Mouse (Mus musculus) midbrain, embryonic 15.5 days (tissue): ENCODE measurements around the gene Triobp. TPM values are rescaled to one million over a fixed set of nuclear protein-coding genes. Genes with fewer than 3 reads are reported as not detected.

Source experiments
- ATAC-seq: fragments of 200-750 bp; cut with Nextera tagmentation; replicated peaks from 2 replicates; pipeline ENCODE4 v1.8.0; 2017; ENCODE audit warnings: moderate TSS enrichment
- H3K27ac ChIP-seq: fragments of 300-500 bp; sonication (generic); 2 replicates; pipeline ENCODE4 v1.5.1; 2015; ENCODE audit warnings: mild to moderate bottlenecking, inconsistent platforms
- H3K27me3 ChIP-seq: fragments of 300-500 bp; sonication (generic); replicated peaks from 2 replicates; pipeline ENCODE4 v1.6.1; 2015; ENCODE audit warnings: inconsistent platforms
- H3K36me3 ChIP-seq: fragments of 300-500 bp; sonication (generic); replicated peaks from 2 replicates; pipeline ENCODE4 v1.6.1; 2015; ENCODE audit warnings: inconsistent platforms
- H3K4me1 ChIP-seq: fragments of 300-500 bp; sonication (generic); 2 replicates; pipeline ENCODE4 v1.6.1; 2015; ENCODE audit warnings: inconsistent platforms
- H3K4me2 ChIP-seq: fragments of 300-500 bp; sonication (generic); 2 replicates; pipeline ENCODE4 v1.6.1; 2015; ENCODE audit warnings: inconsistent platforms, mild to moderate bottlenecking, moderate library complexity
- H3K4me3 ChIP-seq: fragments of 300-500 bp; sonication (generic); 2 replicates; pipeline ENCODE4 v1.5.1; 2015; ENCODE audit warnings: mild to moderate bottlenecking, inconsistent platforms
- H3K9ac ChIP-seq: fragments of 300-500 bp; sonication (generic); 2 replicates; pipeline ENCODE4 v1.6.1; 2015; ENCODE audit warnings: mild to moderate bottlenecking, inconsistent platforms
- H3K9me3 ChIP-seq: fragments of 300-500 bp; sonication (generic); 2 replicates; pipeline ENCODE4 v1.6.1; 2016; ENCODE audit warnings: inconsistent platforms
- WGBS: fragments of 180-500 bp; shearing (Covaris S2); methylation state at CpG from one replicate; pipeline ENCODE4 v1.1.7; 2015; ENCODE audit warnings: mixed read lengths; 5-methylcytosine and 5-hydroxymethylcytosine counted together
- polyA plus RNA-seq: library from polyadenylated mRNA; unstranded; fragments of >200 nt; fragmentation: Nextera tagmentation; extraction: Ambion mirVana; gene quantifications from 2 replicates; pipeline ENCODE4 v1.2.1, GENCODE M21; 2015

The Triobp gene
- 51.7 and 55.5 TPM in 2 replicates for polyA plus RNA-seq

DNA sequence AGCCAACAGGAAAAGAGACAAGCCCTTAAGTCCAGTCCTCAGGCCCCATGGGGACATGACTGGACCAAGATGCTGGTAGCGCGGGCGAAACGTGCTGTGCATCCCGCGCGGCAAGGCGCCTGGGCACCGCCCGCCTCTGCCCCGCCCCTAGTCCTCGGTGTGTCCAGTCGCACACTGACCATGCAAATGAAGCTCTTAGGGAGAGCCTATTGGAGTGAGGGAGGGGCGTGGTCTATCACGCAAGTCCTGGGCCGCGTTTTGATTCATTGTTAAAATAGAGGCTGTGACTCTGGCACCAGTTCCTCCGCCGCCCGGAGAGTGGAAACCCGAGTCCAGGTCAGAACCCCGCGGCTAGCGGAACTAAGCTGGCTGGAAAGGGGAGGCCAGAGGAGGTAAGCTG lies at the start of gene Triobp:
Gene Triobp, plus strand, starts transcription at position 68 of the 400 bp plus-strand sequence.
- peak within 1 kb of the TSS; percentile 72 for H3K9ac ChIP-seq
- no peaks in the 10 kb centered on the region for H3K36me3 ChIP-seq
- H3K27me3 ChIP-seq = no peaks in the 10 kb centered on the region; the same call in 1 of the 2 replicates
- whole genome bisulfite sequencing = under 1% methylated on average over 24 of the region's 24 CpGs
- peak within 1 kb of the TSS; percentile 56 for H3K4me2 ChIP-seq
- peak within 1 kb of the TSS; percentile 63 for H3K4me3 ChIP-seq
- H3K27ac ChIP-seq = peak within 1 kb of the TSS; percentile 80
- ATAC-seq = peak; percentile 98
- H3K4me1 ChIP-seq = peaks cover 27% of the 10 kb centered on the region
- H3K9me3 ChIP-seq = no peaks in the 10 kb centered on the region

DNA sequence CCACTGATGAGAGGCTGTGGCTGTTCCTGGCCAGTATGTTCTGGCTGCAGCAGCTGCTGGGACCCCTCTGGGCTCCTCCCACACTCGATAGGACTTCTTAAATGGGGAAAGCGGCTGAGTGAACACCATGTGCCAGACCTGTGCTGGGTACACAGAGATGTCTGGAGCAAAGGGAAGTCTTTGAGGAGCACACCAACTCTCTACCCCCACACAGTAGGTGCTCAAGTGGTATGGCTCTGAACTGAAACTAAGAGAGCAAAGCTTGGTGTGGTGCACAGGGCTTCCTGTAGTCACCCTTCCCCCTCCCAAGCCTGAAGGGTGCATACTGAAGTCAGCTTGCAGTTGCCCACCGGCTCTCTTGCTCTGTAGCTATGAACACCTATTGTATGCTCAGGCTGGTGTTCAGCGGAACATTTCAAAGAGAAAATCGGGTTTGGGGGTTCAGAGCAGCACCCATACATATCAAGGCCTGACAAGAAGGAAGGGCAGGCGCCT lies 49.0 kb upstream of the Triobp start:
- ATAC-seq = no peak
- WGBS = 54% methylated on average over 6 of the region's 6 CpGs

DNA sequence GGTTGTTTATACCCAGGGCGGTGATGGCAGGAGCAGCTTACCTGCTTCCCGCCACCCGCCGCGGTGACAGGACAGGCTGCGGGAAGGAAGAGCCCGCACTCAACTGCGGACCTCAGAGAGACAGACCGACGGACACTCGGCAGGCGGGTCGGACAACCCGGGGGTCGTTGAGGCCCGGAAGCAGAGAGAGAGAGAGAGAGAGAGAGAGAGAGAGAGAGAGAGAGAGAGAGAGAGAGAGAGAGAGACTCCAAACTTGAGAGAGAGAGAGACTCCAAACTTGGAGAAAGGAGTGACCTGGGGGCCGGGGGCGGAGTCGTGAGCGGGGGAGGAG lies 48.1 kb upstream of the Triobp start, which contains the start of gene Gm49510:
Gene Gm49510, plus strand, starts transcription at position 259 of the 331 bp plus-strand sequence.
- Histone ChIP-seq H3K9ac (peak within 1 kb of the TSS; percentile 58), H3K4me1 (peaks cover 18% of the 10 kb centered on the region), H3K4me3 (peak within 1 kb of the TSS; percentile 49), H3K4me2 (peak within 1 kb of the TSS; percentile 97), H3K9me3 (no peaks in the 10 kb centered on the region), H3K27me3 (peaks cover 28% of the 10 kb centered on the region), H3K27ac (no peak within 1 kb of the TSS), H3K36me3 (no peaks in the 10 kb centered on the region)
- no peak for ATAC-seq
- WGBS = 2% methylated on average over 20 of the region's 20 CpGs

More for the DNA sequence above, 49.0 kb upstream of the Triobp start:
- no peak overlapping the region for H3K4me2 ChIP-seq
- H3K9ac ChIP-seq = no peak overlapping the region
- no peaks in the 10 kb centered on the region for H3K36me3 ChIP-seq
- H3K4me1 ChIP-seq = peaks cover 18% of the 10 kb centered on the region
- no peak overlapping the region for H3K27ac ChIP-seq
- no peak overlapping the region for H3K4me3 ChIP-seq
- peaks cover 28% of the 10 kb centered on the region for H3K27me3 ChIP-seq
- H3K9me3 ChIP-seq = no peaks in the 10 kb centered on the region

DNA sequence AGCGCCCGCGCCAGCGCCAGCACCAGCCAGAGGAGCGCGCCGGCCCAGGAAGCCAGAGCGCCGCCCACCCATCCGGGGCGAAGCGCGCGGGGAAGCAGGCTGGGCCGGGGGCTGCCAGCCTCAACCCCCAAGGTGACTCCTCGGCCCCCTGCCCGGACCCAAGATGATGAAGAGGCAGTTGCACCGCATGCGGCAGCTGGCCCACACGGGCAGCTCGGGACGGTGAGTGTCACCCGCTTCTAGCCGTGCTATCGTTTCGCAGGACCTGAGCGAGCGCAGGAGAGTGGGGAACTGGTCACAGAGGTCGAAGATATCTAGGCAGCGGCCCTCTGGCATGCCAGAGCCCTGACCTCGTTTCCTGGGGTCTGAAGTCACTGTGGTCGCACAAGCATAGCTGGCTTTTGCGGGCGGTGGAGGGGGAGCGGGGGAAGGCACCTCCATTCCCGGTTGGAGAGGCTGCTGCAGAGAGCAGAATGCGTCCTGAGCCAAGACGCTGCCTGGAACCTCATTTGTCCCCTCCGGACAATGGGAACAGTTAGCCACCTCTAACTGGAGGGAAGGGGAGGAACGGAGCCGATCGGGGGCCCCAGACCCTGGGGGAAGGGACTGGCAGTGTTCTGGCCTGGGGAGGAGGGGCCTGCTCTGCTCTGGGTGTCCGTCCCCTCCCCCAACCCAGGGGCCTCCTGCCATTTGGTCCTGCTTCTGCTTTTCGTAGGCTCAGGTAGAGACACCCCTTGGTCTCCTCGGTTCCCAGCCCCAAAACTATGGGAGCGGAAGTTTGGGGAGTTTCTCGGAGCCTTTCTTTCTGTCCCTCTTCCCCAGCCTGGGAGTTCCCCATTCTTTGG lies 47.6 kb upstream of the Triobp start, which contains the start of gene Sh3bp1:
Gene Sh3bp1, plus strand, starts transcription at position 29 of the 845 bp plus-strand sequence.
- Histone ChIP-seq H3K27ac (no peak within 1 kb of the TSS), H3K36me3 (no peaks in the 10 kb centered on the region), H3K9ac (peak within 1 kb of the TSS; percentile 58), H3K4me3 (peak within 1 kb of the TSS; percentile 49), H3K4me1 (peaks cover 18% of the 10 kb centered on the region), H3K27me3 (peaks cover 28% of the 10 kb centered on the region), H3K9me3 (no peaks in the 10 kb centered on the region), H3K4me2 (peak within 1 kb of the TSS; percentile 97)
- ATAC-seq = no peak; the same call in 1 of the 2 replicates
- 2% methylated on average over 47 of the region's 47 CpGs for WGBS

DNA sequence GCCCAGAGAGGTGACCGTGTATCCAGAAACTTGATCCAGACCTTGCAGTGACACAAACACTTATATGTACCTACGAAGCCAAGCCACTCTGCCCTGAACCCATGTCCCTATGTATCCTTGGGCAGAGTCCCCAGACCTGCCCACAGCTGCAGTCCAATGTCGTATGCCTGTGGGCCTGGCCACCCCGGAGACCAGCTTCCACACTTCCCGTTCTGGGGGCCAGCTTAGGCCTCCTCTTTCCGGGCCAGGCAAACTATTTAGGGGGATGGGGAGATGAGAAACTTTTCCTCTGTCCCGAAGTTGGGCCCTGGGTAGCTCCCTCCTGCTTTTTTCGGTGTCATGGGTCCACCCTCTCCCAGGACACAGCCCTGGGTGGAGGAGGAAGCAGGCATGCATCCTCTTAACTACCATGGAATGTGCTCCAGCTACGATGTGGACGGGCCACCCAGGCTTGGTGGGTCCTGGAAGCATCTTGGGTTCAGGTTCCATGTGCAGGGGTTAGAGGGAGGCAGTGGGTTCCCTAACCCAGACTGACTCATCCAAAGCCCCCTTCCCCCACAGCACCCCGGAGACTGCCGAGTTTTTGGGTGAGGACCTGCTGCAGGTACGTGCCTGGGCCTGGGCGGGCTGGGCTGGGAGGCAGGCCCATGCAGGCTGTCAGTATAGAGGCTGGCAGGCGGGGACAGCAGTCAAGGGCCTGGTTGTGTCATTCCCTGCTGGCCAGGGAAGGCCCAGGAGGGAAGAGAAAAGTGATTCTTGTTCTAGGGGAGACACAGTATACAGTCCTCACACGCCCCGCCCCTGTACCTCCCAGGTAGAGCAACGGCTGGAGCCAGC lies 46.7 kb upstream of the Triobp start:
- 27% methylated on average over 18 of the region's 18 CpGs for WGBS
- Histone ChIP-seq H3K27ac (no peak overlapping the region), H3K4me2 (peak overlapping the region; percentile 97), H3K36me3 (no peaks in the 10 kb centered on the region), H3K9me3 (no peaks in the 10 kb centered on the region), H3K4me3 (peak overlapping the region; percentile 49; the same call in 1 of the 2 replicates), H3K9ac (no peak overlapping the region; the same call in 1 of the 2 replicates), H3K4me1 (peaks cover 18% of the 10 kb centered on the region), H3K27me3 (peaks cover 28% of the 10 kb centered on the region)
- ATAC-seq = no peak

DNA sequence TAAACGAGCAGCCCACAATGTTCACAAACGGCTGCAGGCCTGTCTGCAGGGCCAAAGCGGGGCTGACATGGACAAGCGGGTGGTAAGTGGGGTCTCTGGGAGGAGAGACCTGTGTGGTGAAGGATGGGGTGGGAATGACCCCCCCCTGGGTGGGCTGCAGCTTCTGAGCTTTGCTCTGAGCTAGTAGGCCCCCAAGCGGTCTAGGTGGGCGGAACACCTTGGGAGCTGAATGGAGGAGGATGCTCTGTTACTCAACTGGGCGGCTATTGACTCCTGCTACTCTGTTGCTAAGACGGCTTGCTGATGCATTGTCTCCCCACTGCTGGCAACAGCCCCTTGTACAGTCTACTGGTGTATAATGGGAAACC lies 46.1 kb upstream of the Triobp start:
- ATAC-seq = no peak
- peaks cover 18% of the 10 kb centered on the region for H3K4me1 ChIP-seq
- no peaks in the 10 kb centered on the region for H3K36me3 ChIP-seq
- WGBS = 46% methylated on average over 8 of the region's 8 CpGs
- no peak overlapping the region for H3K4me3 ChIP-seq
- no peak overlapping the region for H3K9ac ChIP-seq
- no peak overlapping the region for H3K27ac ChIP-seq
- H3K4me2 ChIP-seq = no peak overlapping the region
- H3K27me3 ChIP-seq = peaks cover 28% of the 10 kb centered on the region
- no peaks in the 10 kb centered on the region for H3K9me3 ChIP-seq

DNA sequence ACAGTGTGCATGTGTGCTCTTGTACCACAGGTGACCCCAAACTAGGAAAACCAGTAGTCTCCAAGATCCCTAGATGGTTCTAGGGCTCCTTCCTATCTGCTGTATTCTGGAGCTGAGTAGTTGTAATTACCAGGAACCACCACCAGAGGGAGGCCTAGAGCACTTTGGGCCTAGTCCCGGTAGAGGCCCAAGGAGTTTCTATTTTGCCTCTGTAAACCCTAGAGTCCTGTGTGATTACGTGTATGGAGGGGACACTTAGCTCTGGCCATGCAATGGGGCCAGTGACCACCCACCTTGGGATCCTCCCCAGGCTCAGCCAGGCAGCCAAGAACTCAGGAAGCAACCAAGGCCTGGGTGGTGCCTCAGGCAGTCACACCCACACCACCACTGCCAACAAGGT lies 44.3 kb upstream of the Triobp start:
- peaks cover 27% of the 10 kb centered on the region for H3K27me3 ChIP-seq
- no peaks in the 10 kb centered on the region for H3K9me3 ChIP-seq
- WGBS = 5% methylated on average over 2 of the region's 2 CpGs
- H3K36me3 ChIP-seq = no peaks in the 10 kb centered on the region
- H3K27ac ChIP-seq = no peak overlapping the region
- H3K9ac ChIP-seq = no peak overlapping the region
- ATAC-seq = 0 out of 2 replicates have a peak, but pooled peaks have one; percentile 10
- H3K4me2 ChIP-seq = no peak overlapping the region
- no peak overlapping the region for H3K4me3 ChIP-seq
- H3K4me1 ChIP-seq = peaks cover 18% of the 10 kb centered on the region

DNA sequence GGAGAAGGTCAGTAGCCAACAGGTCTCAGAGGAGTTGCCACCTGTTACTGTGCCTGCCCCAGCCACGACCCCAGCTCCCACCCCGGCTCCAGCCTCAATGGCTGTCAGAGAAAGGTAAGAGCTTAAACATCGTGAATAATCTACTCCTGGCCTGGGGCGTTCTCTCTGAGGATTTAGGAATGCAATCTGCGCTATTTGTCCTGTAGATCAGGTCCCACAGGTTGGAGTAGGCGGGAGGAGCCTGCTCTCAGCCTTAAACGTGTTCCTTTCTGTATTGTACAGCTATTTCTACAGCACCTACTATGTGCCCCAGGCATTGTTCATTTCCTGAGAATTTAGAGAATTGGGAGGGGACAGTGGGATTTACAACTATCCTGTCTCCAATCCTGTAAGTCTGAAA lies 39.1 kb upstream of the Triobp start:
- H3K9ac ChIP-seq = no peak overlapping the region

DNA sequence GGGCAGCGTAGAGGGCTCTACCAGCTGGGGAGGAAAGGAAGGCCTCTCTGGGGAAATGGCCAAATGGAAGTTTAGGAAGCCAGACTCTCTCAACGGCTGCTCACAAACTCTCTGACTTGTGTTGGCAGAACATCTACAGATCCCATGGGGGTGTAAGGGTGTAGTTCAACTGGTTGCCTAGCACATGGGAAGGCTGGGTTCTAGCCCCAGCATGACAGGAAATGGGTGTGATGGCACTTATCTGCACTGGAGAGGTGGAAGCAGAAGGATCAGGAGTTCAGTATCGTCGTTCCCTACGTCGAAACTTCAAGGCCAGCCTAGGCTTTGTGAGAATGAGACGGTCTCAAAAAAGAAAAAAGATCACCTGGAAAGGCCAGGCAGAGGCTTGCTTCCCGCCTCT lies 38.5 kb upstream of the Triobp start:
- Histone ChIP-seq H3K9ac (no peak overlapping the region), H3K36me3 (no peaks in the 10 kb centered on the region), H3K27ac (no peak overlapping the region), H3K27me3 (no peaks in the 10 kb centered on the region), H3K9me3 (no peaks in the 10 kb centered on the region), H3K4me1 (peaks cover 8% of the 10 kb centered on the region), H3K4me3 (no peak overlapping the region), H3K4me2 (no peak overlapping the region)
- ATAC-seq = no peak
- WGBS = 89% methylated on average over 8 of the region's 8 CpGs

More for the DNA sequence above, 39.1 kb upstream of the Triobp start:
- Histone ChIP-seq H3K36me3 (no peaks in the 10 kb centered on the region), H3K27me3 (no peaks in the 10 kb centered on the region), H3K9me3 (no peaks in the 10 kb centered on the region), H3K4me1 (peaks cover 8% of the 10 kb centered on the region), H3K4me2 (no peak overlapping the region), H3K4me3 (no peak overlapping the region), H3K27ac (no peak overlapping the region)
- no peak for ATAC-seq
- 89% methylated on average over 7 of the region's 7 CpGs for WGBS

DNA sequence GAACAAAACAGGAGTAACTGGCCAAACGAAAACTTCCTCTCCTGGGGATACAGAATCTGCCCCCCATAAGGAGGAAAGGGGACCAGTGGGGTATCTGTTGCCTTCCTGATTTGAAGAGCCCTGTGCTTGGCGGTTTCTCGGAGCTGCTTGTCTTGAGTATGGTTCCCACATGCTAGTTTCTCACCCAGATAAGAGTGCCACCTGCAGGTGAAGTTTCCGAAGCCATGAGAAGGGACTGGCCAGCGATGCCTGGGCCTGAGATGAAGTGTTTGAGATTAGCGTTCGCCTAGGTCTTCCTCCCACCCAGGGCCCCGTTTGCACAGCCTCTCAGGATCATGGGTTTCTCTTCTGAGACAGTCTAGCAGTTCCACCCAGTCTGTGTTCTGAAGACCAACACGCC lies 35.5 kb upstream of the Triobp start:
- H3K27ac ChIP-seq = no peak overlapping the region
- no peak for ATAC-seq
- no peaks in the 10 kb centered on the region for H3K9me3 ChIP-seq
- no peaks in the 10 kb centered on the region for H3K27me3 ChIP-seq
- no peak overlapping the region for H3K4me2 ChIP-seq
- H3K4me3 ChIP-seq = no peak overlapping the region
- WGBS = 28% methylated on average over 9 of the region's 9 CpGs
- H3K36me3 ChIP-seq = no peaks in the 10 kb centered on the region
- H3K4me1 ChIP-seq = peaks cover 32% of the 10 kb centered on the region
- no peak overlapping the region for H3K9ac ChIP-seq

DNA sequence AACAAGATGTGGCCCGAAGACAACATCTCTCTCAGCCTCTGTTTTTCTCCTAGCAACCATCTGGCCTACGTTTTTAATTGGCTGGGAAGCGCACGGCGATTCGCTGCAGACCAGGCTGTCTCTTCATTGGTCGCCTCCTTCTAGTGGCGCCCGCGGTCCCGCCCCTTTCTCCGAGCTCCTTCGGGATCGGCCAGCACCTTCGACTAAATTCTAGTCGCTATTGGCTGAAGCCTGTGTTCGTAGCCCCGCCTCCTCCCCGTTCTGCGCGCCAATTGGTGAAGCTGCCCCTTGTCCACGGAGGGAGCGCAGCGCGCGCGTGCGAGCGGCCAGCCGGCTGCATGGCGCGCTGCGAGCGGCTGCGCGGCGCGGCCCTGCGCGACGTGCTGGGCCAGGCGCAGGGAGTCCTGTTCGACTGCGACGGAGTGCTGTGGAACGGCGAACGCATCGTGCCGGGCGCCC lies 33.9 kb upstream of the Triobp start, which contains the start of gene Pdxp:
Gene Pdxp, plus strand, starts transcription at position 288 of the 459 bp plus-strand sequence.
- under 1% methylated on average over 50 of the region's 51 CpGs for WGBS
- peak; percentile 95 for ATAC-seq
- H3K27me3 ChIP-seq = no peaks in the 10 kb centered on the region

More for the DNA sequence above, 33.9 kb upstream of the Triobp start, which contains the start of gene Pdxp:
- H3K9me3 ChIP-seq = no peaks in the 10 kb centered on the region
- H3K36me3 ChIP-seq = peaks cover 5% of the 10 kb centered on the region; the same call in 1 of the 2 replicates
- H3K9ac ChIP-seq = peak within 1 kb of the TSS; percentile 83
- peaks cover 35% of the 10 kb centered on the region for H3K4me1 ChIP-seq
- peak within 1 kb of the TSS; percentile 93 for H3K4me2 ChIP-seq
- peak within 1 kb of the TSS; percentile 99 for H3K27ac ChIP-seq
- peak within 1 kb of the TSS; percentile 93 for H3K4me3 ChIP-seq
